Mouse (Mus musculus): ENCODE measurements around the gene Adcy1.

DNA sequence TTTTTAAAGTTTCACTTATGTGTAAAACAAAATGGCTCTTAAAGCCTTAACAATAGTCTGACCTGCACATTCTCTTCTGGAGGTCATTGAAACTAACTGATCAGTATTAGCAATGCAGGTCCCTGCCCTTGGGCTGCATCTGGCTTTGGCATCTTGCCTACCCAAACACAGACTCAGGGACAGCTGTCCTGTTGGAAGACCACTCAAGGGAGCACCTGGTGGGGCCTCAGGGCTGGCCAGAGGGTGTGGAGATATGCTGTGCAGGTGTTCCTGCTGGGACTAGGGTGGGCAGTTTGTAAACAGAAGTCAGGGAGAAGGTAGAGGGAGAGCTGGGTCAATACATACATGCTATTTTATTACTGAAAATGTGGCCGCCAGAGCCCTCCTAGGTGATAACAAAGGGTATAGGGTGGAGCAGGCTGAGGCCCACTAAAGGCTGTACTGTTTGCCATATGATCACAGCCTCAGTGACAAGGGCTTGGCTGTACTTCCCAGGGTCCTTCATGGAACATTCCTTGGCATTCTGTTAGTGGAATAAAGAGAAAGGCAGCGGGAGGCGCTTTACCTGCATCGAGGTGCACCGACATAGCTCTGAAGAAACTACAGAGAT, 73.1 kb downstream of the Adcy1 start:
- no peak for TF ChIP-seq CTCF (IDR thresholded peaks at IDR 0.05; ENCODE audit: borderline replicate concordance, control insufficient read depth, extremely low read depth, insufficient read depth, low read length, poor library complexity)
- no peak for TF ChIP-seq POLR2A (IDR thresholded peaks at IDR 0.05; ENCODE audit: control insufficient read depth, extremely low read depth, insufficient read depth, low read length, poor library complexity)

Data from thymus, adult 2 months (tissue).